Mouse (Mus musculus) CH12.LX (cell line): ENCODE data around the gene Megf8.

Experiments used
- CHD1 ChIP-seq: IDR thresholded peaks from 2 replicates; pipeline ENCODE4 v1.6.1; 2012; ENCODE audit warnings: low read depth, low read length, improper control_type of control experiment, inconsistent platforms
- CHD2 ChIP-seq: IDR thresholded peaks from 2 replicates; pipeline ENCODE4 v1.6.1; 2011; ENCODE audit warnings: low read length, improper control_type of control experiment
- CTCF ChIP-seq, 2 experiments: IDR thresholded peaks in 1 of 2; conservative IDR thresholded peaks in 1 of 2; 2 replicates each; pipeline ENCODE4 v1.5.1; 2011 to 2012; ENCODE audit warnings: low read depth in 2 of 2, low read length in 2 of 2, improper control_type of control experiment in 1 of 2, inconsistent platforms in 1 of 2, mild to moderate bottlenecking in 1 of 2, moderate library complexity in 1 of 2
- EP300 ChIP-seq: IDR thresholded peaks from 2 replicates; pipeline ENCODE4 v1.6.1; 2011; ENCODE audit warnings: low read length, improper control_type of control experiment
- JUN ChIP-seq: IDR thresholded peaks from 2 replicates; pipeline ENCODE4 v1.6.1; 2011; ENCODE audit warnings: low read depth, mild to moderate bottlenecking, low read length, improper control_type of control experiment, moderate library complexity; ENCODE audit not compliant: insufficient read depth
- JUND ChIP-seq: conservative IDR thresholded peaks from 2 replicates; pipeline ENCODE4 v1.6.1; 2011; ENCODE audit warnings: low read depth, low read length, improper control_type of control experiment
- MEF2A ChIP-seq: IDR thresholded peaks from 2 replicates; pipeline ENCODE4 v1.6.1; 2014; ENCODE audit warnings: low read depth, mild to moderate bottlenecking, inconsistent platforms, low read length, improper control_type of control experiment, borderline replicate concordance
- POLR2A ChIP-seq: IDR thresholded peaks from 2 replicates; pipeline ENCODE4 v1.6.1; 2011; ENCODE audit warnings: low read depth, mild to moderate bottlenecking, improper control_type of control experiment, low read length
- SIN3A ChIP-seq: IDR thresholded peaks from 2 replicates; pipeline ENCODE4 v1.6.1; 2012; ENCODE audit warnings: low read length, improper control_type of control experiment, inconsistent platforms
- TBP ChIP-seq: conservative IDR thresholded peaks from 2 replicates; pipeline ENCODE4 v1.6.1; 2011; ENCODE audit warnings: low read depth, low read length, improper control_type of control experiment
- TCF12 ChIP-seq: IDR thresholded peaks from 2 replicates; pipeline ENCODE4 v1.6.1; 2014; ENCODE audit warnings: low read depth, mild to moderate bottlenecking, inconsistent platforms, low read length, improper control_type of control experiment
- ZC3H11A ChIP-seq: IDR thresholded peaks from 2 replicates; pipeline ENCODE4 v1.6.1; 2012; ENCODE audit warnings: low read depth, mild to moderate bottlenecking, inconsistent platforms, low read length, improper control_type of control experiment

GRCm38 (mm10) chr7:25275555-25276298 is 41.2 kb upstream of the Megf8 start:
- TF ChIP-seq POLR2A (no peak), CTCF (conservative IDR thresholded peaks at IDR 0.05 in 1 of 2, IDR thresholded peaks at IDR 0.05 in 1 of 2; ENCODE audit: low read depth in 2 of 2, low read length in 2 of 2) (no peak), CHD2 (no peak), EP300 (no peak), TBP (no peak), JUN (no peak), TCF12 (no peak), MEF2A (no peak), ZC3H11A (no peak), SIN3A (no peak), JUND (no peak), CHD1 (no peak)
